1 mouse cellular context compared by ENCODE assay signal in genomic region chr13:113610732-113611500, GRCm38 (mm10).
A peak's percentile ranks its signal among the peaks of the same experiment; 100 is the strongest.
TF ChIP-seq lines count a peak whose summit lies in the region.

No protein-coding gene starts in this region.

TF ChIP-seq in CH12.LX, 34 proteins besides CTCF, POLR2A, EP300 and RAD21:
- peak; percentile 23; the same call in 1 of the 2 replicates for TF ChIP-seq ELF1 (IDR thresholded peaks at IDR 0.05; ENCODE audit: low read depth, low read length)
- 0 out of 2 replicates have a peak, but pooled peaks have one; percentile 10 for TF ChIP-seq CHD2 (IDR thresholded peaks at IDR 0.05; ENCODE audit: low read length)
- peak; percentile 42 for TF ChIP-seq USF2 (conservative IDR thresholded peaks at IDR 0.05; ENCODE audit: low read depth, low read length)
- TF ChIP-seq SIN3A (IDR thresholded peaks at IDR 0.05; ENCODE audit: low read length): no peak; the same call in 1 of the 2 replicates
- peak; percentile 38 for TF ChIP-seq USF1 (IDR thresholded peaks at IDR 0.05; ENCODE audit: low read depth, low read length)
- no peak for TF ChIP-seq IRF4 (IDR thresholded peaks at IDR 0.05; ENCODE audit: low read depth, low read length)
- TF ChIP-seq ZKSCAN1 (IDR thresholded peaks at IDR 0.05; ENCODE audit: borderline replicate concordance, low read depth, low read length): no peak
- no peak for TF ChIP-seq MAX (IDR thresholded peaks at IDR 0.05; ENCODE audit: low read length)
- TF ChIP-seq JUN (IDR thresholded peaks at IDR 0.05; ENCODE audit: insufficient read depth, low read depth, low read length): no peak
- TF ChIP-seq TBP (conservative IDR thresholded peaks at IDR 0.05; ENCODE audit: low read depth, low read length): no peak
- TF ChIP-seq GABPA (IDR thresholded peaks at IDR 0.05; ENCODE audit: insufficient replicate concordance, low read depth, low read length): no peak
- no peak for TF ChIP-seq KAT2A (IDR thresholded peaks at IDR 0.05; ENCODE audit: insufficient replicate concordance, low read length)
- TF ChIP-seq RCOR1 (conservative IDR thresholded peaks at IDR 0.05; ENCODE audit: low read depth, low read length): no peak
- no peak for TF ChIP-seq NELFE (IDR thresholded peaks at IDR 0.05; ENCODE audit: low read depth, low read length)
- no peak for TF ChIP-seq TCF12 (IDR thresholded peaks at IDR 0.05; ENCODE audit: low read depth, low read length)
